Mouse (Mus musculus) CD4-positive, CD25-positive, alpha-beta regulatory T cell, adult 4 months (primary cell): ENCODE data around the gene Gprasp2. TPM values are rescaled to one million over a fixed set of nuclear protein-coding genes. Genes with fewer than 3 reads are reported as not detected.

Experiments
- polyA plus RNA-seq, 2 experiments: library from polyadenylated mRNA; unstranded; fragments of 100-300 nt; shearing (Covaris generic); gene quantifications; one replicate each; pipeline ENCODE4 v1.2.1; 2017

Gene Gprasp2
- polyA plus RNA-seq, 2 experiments from 2014 or later = 9.1 to 13.7 TPM

Other genes starting within 250 kb of the Gprasp2 start
- gene Nxf7, start 240.3 kb upstream of the Gprasp2 start, polyA plus RNA-seq = not detected
- gene Prame, start 211.3 kb upstream of the Gprasp2 start, polyA plus RNA-seq = not detected
- under 1 TPM in 1 of 2 experiments, not detected in 1; 0.24 TPM for gene Tcp11x2, start 145.2 kb upstream of the Gprasp2 start, polyA plus RNA-seq
- gene Tmsb15a, start 113.8 kb upstream of the Gprasp2 start, polyA plus RNA-seq = not detected
- 10 to 100 TPM; 10.2 to 20.5 TPM for gene Armcx5, start 96.3 kb upstream of the Gprasp2 start, polyA plus RNA-seq
- gene Gprasp1, start 96.3 kb upstream of the Gprasp2 start, polyA plus RNA-seq = 10 to 100 TPM; 22.7 to 31.9 TPM
- 10 to 100 TPM; 11.4 to 14.2 TPM for gene Bhlhb9, start 41.4 kb upstream of the Gprasp2 start, polyA plus RNA-seq
- 1 to 10 TPM; 4.2 to 5.2 TPM for gene Arxes2, start 154.8 kb downstream of the Gprasp2 start, polyA plus RNA-seq
- not detected for gene Arxes1, start 194.3 kb downstream of the Gprasp2 start, polyA plus RNA-seq
- 1 to 10 TPM in 1 of 2 experiments, under 1 TPM in 1; 0.77 to 3.4 TPM for gene Bex2, start 229.2 kb downstream of the Gprasp2 start, polyA plus RNA-seq
- not detected for gene Nxf3, start 246.2 kb downstream of the Gprasp2 start, polyA plus RNA-seq